Mouse (Mus musculus) liver, embryonic 14 days (tissue): ENCODE measurements around the gene Eepd1. TPM values are rescaled to one million over a fixed set of nuclear protein-coding genes. Genes with fewer than 3 reads are reported as not detected.

Experiments
- polyA plus RNA-seq: library from polyadenylated mRNA; depleted of rRNA; stranded (reverse); fragments of >200 nt; gene quantifications from 2 replicates; pipeline ENCODE4 v1.2.3, GENCODE M21; 2012; rRNA removed

Gene Eepd1
- polyA plus RNA-seq, result 2.2 and 2.7 TPM in 2 replicates

DNA sequence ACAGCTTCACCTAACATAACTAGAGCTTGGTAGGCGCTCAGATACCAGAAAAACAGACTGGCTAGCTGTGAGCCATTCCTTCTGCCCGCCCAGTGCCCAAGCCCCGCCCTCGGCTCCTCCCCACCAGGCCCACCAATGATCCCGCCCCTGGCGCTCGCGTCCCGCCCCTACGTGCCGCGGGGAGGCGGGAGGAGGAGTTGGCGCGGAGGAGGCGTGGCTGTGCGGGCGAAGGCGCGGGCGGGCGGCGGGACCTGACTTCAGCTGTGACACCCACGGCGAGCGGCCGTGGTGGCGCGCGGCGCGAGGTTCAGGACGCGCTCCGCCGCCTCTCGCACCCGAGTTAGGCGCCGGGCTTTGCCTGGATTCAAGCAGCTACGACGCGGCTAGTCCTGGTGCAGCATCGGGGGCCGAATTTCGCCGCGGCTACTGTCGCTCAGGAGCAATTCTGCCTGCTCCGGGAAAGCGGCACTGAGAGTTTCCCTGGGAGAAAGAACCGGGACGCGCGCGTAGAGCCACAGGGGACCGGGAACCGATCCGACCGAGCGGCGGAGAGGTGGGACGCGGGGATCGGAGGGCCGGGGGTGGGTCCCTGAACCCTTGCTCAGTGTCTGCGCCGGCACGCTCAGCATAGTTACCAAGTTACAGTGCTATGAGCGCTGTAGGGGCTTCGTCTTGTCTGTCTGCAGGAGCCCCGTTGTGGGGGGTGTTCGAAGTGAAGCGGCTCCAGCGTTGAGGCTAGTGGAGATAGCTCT is at the start of gene Eepd1:
Gene Eepd1 (plus strand): TSS at position 204 of the 752 bp plus-strand sequence.

Other genes starting within 250 kb of the Eepd1 start
- gene Sept7, start 229.1 kb upstream of the Eepd1 start, polyA plus RNA-seq, result 35.8 and 40.6 TPM in 2 replicates